14 mouse cellular contexts compared by ENCODE assay signal in genomic region chr11:85886429-85886785, GRCm38 (mm10). TPM values are rescaled to one million over a fixed set of nuclear protein-coding genes. Genes with fewer than 3 reads are reported as not detected.
DNase-seq lines count a peak whose midpoint lies in the region; ATAC-seq and TF ChIP-seq lines count a peak whose summit lies in the region.
"Had no signal": no experiment of that assay in that cellular context is flagged by ENCODE, and none has a peak within 500 bp of the region (broad histone marks: within the 10 kb centered on the region; RNA-seq: fewer than 3 reads in every experiment).

No protein-coding gene starts in this region.

- TF ChIP-seq CTCF in heart, adult 2 months (IDR thresholded peaks at IDR 0.05), result no peak

- no peak for DNase-seq in heart, adult 2 months
- peak; percentile 95 for DNase-seq in midbrain, embryonic 11.5 days (ENCODE audit: low spot score, missing footprints)
- peak; percentile 49 for DNase-seq in embryo, embryonic 9.5 days (ENCODE audit: extremely low spot score)
- no peak for DNase-seq in thymus, postnatal 36 days
- no peak for DNase-seq in adipocyte (ENCODE audit: low spot score)
- DNase-seq: cerebellum, adult 2 months; kidney, postnatal 14 days had no signal

- intact Hi-C loops in heart, adult 2 months (cut with DNase I), result no loop called here

- H3K27ac ChIP-seq in heart, embryonic 15.5 days, result no peak overlapping the region
- no peak overlapping the region for H3K27ac ChIP-seq in heart, adult 2 months
- no peak overlapping the region for H3K27ac ChIP-seq in midbrain, embryonic 11.5 days (ENCODE audit: low read depth, low read length)
- H3K27ac ChIP-seq in midbrain, embryonic 16.5 days (ENCODE audit: low read length), result no peak overlapping the region
- H3K27ac ChIP-seq in limb, embryonic 13.5 days, result peak overlapping the region; percentile 88
- H3K27ac ChIP-seq: liver, embryonic 12.5 days had no signal

- H3K9me3 ChIP-seq in heart, embryonic 15.5 days (replicated peaks), result no peaks in the 10 kb centered on the region
- no peaks in the 10 kb centered on the region for H3K9me3 ChIP-seq in midbrain, embryonic 11.5 days (ENCODE audit: control insufficient read depth, low read length)
- no peaks in the 10 kb centered on the region for H3K9me3 ChIP-seq in midbrain, embryonic 16.5 days (replicated peaks; ENCODE audit: control insufficient read depth, low read length, poor library complexity, severe bottlenecking)
- H3K9me3 ChIP-seq in limb, embryonic 13.5 days, result no peaks in the 10 kb centered on the region
- H3K9me3 ChIP-seq: liver, embryonic 12.5 days had no signal

- peaks cover 95% of the 10 kb centered on the region for H3K27me3 ChIP-seq in heart, embryonic 15.5 days
- peaks cover 34% of the 10 kb centered on the region for H3K27me3 ChIP-seq in heart, adult 2 months (ENCODE audit: control insufficient read depth, insufficient read depth, low read length)
- peaks cover 67% of the 10 kb centered on the region for H3K27me3 ChIP-seq in midbrain, embryonic 11.5 days (ENCODE audit: control insufficient read depth, insufficient read depth, low read length)
- H3K27me3 ChIP-seq in midbrain, embryonic 16.5 days (ENCODE audit: control insufficient read depth, insufficient read depth, low read depth, low read length), result peaks cover 48% of the 10 kb centered on the region
- peaks cover 50% of the 10 kb centered on the region for H3K27me3 ChIP-seq in limb, embryonic 13.5 days

- no peaks in the 10 kb centered on the region for H3K36me3 ChIP-seq in heart, embryonic 15.5 days
- H3K36me3 ChIP-seq in heart, adult 2 months (ENCODE audit: control insufficient read depth, insufficient read depth, low read length), result no peaks in the 10 kb centered on the region
- no peaks in the 10 kb centered on the region for H3K36me3 ChIP-seq in midbrain, embryonic 11.5 days (ENCODE audit: control insufficient read depth, insufficient read depth, low read length)
- H3K36me3 ChIP-seq in midbrain, embryonic 16.5 days (ENCODE audit: control insufficient read depth, insufficient read depth, low read length), result no peaks in the 10 kb centered on the region
- H3K36me3 ChIP-seq in limb, embryonic 13.5 days, result no peaks in the 10 kb centered on the region
- H3K36me3 ChIP-seq: liver, embryonic 12.5 days had no signal

- H3K4me3 ChIP-seq in heart, embryonic 15.5 days, result peak overlapping the region; percentile 17; the same call in 1 of the 2 replicates
- no peak overlapping the region for H3K4me3 ChIP-seq in heart, adult 2 months
- H3K4me3 ChIP-seq in midbrain, embryonic 11.5 days (ENCODE audit: low read depth, low read length), result 0 out of 2 replicates have a peak overlapping the region, but pooled peaks have one; percentile 1
- no peak overlapping the region for H3K4me3 ChIP-seq in midbrain, embryonic 16.5 days (ENCODE audit: low read depth, low read length)
- H3K4me3 ChIP-seq in limb, embryonic 13.5 days, result peak overlapping the region; percentile 61
- H3K4me3 ChIP-seq: liver, embryonic 12.5 days had no signal

- ATAC-seq in heart, embryonic 15.5 days (replicated peaks; ENCODE audit: insufficient number of reproducible peaks, insufficient read depth, low FRiP score, low read depth), result no peak
- 0 out of 2 replicates have a peak, but pooled peaks have one; percentile 16 for ATAC-seq in midbrain, embryonic 11.5 days (ENCODE audit: low FRiP score)
- ATAC-seq in midbrain, embryonic 16.5 days, result no peak
- no peak for ATAC-seq in limb, embryonic 13.5 days (ENCODE audit: low FRiP score, low read depth)
- ATAC-seq: inflammation-experienced regulatory T-cells, adult 6 months; liver, embryonic 12.5 days had no signal

- no peak for TF ChIP-seq POLR2A in heart, adult 2 months (IDR thresholded peaks at IDR 0.05; ENCODE audit: insufficient read depth, low read depth, low read length)

- no peak overlapping the region for H3K4me2 ChIP-seq in heart, embryonic 15.5 days
- peak overlapping the region; percentile 14; the same call in 1 of the 2 replicates for H3K4me2 ChIP-seq in midbrain, embryonic 11.5 days
- no peak overlapping the region for H3K4me2 ChIP-seq in midbrain, embryonic 16.5 days (ENCODE audit: low read length)
- peak overlapping the region; percentile 60 for H3K4me2 ChIP-seq in limb, embryonic 13.5 days (replicated peaks)
- H3K4me2 ChIP-seq: liver, embryonic 12.5 days had no signal

- WGBS in heart, embryonic 15.5 days, result 4% methylated on average over 22 of the region's 22 CpGs
- 17% methylated on average over 22 of the region's 22 CpGs for WGBS in heart, adult 2 months
- under 1% methylated on average over 22 of the region's 22 CpGs for WGBS in midbrain, embryonic 11.5 days
- 2% methylated on average over 22 of the region's 22 CpGs for WGBS in midbrain, embryonic 16.5 days
- WGBS in limb, embryonic 13.5 days, result 4% methylated on average over 22 of the region's 22 CpGs

- H3K4me1 ChIP-seq in heart, embryonic 15.5 days (replicated peaks), result peaks cover 18% of the 10 kb centered on the region
- H3K4me1 ChIP-seq in heart, adult 2 months (ENCODE audit: control insufficient read depth, insufficient read depth, low read length), result no peaks in the 10 kb centered on the region
- peaks cover 15% of the 10 kb centered on the region for H3K4me1 ChIP-seq in midbrain, embryonic 11.5 days (ENCODE audit: control insufficient read depth, insufficient read depth, low read length)
- H3K4me1 ChIP-seq in midbrain, embryonic 16.5 days (ENCODE audit: control insufficient read depth, insufficient read depth, low read length), result no peaks in the 10 kb centered on the region
- peaks cover 41% of the 10 kb centered on the region for H3K4me1 ChIP-seq in limb, embryonic 13.5 days

- H3K79me2 ChIP-seq in heart, adult 2 months (replicated peaks; ENCODE audit: control insufficient read depth, insufficient read depth, low read length), result no peaks in the 10 kb centered on the region

- no peak overlapping the region for H3K9ac ChIP-seq in heart, embryonic 15.5 days
- no peak overlapping the region for H3K9ac ChIP-seq in heart, adult 2 months (ENCODE audit: low read depth, low read length)
- no peak overlapping the region for H3K9ac ChIP-seq in midbrain, embryonic 11.5 days (ENCODE audit: low read length)
- H3K9ac ChIP-seq in midbrain, embryonic 16.5 days (ENCODE audit: low read depth, low read length), result no peak overlapping the region
- peak overlapping the region; percentile 90 for H3K9ac ChIP-seq in limb, embryonic 13.5 days
- H3K9ac ChIP-seq: liver, embryonic 12.5 days had no signal

- TF ChIP-seq EP300 in heart, adult 2 months (IDR thresholded peaks at IDR 0.05; ENCODE audit: insufficient read depth, low read depth, low read length), result no peak

RNA-seq across cellular contexts. Expression of gene Tbx4, which starts 0.2 kb away (rescaled TPM):
- polyA plus RNA-seq in heart, embryonic 15.5 days (2015; fragmentation: Nextera tagmentation; extraction: Ambion mirVana), result 1.6 and 4.4 TPM in 2 replicates
- total RNA-seq in heart, adult 2 months (2021), result not detected
- polyA plus RNA-seq in heart, adult 2 months (2012; rRNA removed), result 0.09 and 0.55 TPM in 2 replicates
- polyA plus RNA-seq in midbrain, embryonic 11.5 days (2014; fragmentation: Nextera tagmentation; extraction: Ambion mirVana), result 0.04 and 0.19 TPM in 2 replicates
- polyA plus RNA-seq in midbrain, embryonic 16.5 days (2015; fragmentation: Nextera tagmentation; extraction: Ambion mirVana), result 0.17 and 0.43 TPM in 2 replicates
- polyA plus RNA-seq in limb, embryonic 13.5 days (2015; fragmentation: Nextera tagmentation; extraction: Ambion mirVana), result 25.1 and 29.3 TPM in 2 replicates
- total RNA-seq: heart, adult 8-10 months had no signal
- polyA plus RNA-seq: inflammation-experienced regulatory T-cells, adult 6 months had no signal

RNA-seq across cellular contexts. Expression of gene Gm11444, which starts 36.3 kb away (rescaled TPM):
- not detected in 2 replicates for polyA plus RNA-seq in heart, embryonic 15.5 days (2015; fragmentation: Nextera tagmentation; extraction: Ambion mirVana)
- total RNA-seq in heart, adult 2 months (2021), result not detected
- polyA plus RNA-seq in heart, adult 2 months (2012; rRNA removed), result not detected in 2 replicates
- polyA plus RNA-seq in midbrain, embryonic 11.5 days (2014; fragmentation: Nextera tagmentation; extraction: Ambion mirVana), result not detected in 2 replicates
- not detected in 2 replicates for polyA plus RNA-seq in midbrain, embryonic 16.5 days (2015; fragmentation: Nextera tagmentation; extraction: Ambion mirVana)
- polyA plus RNA-seq in limb, embryonic 13.5 days (2015; fragmentation: Nextera tagmentation; extraction: Ambion mirVana), result 0.28 TPM in 1 of 2 replicates, not detected in the other
- total RNA-seq: heart, adult 8-10 months; layer of hippocampus, postnatal 25 days had no signal
- polyA plus RNA-seq: cerebellum, adult 2 months; inflammation-experienced regulatory T-cells, adult 6 months; liver, embryonic 12.5 days had no signal

RNA-seq across cellular contexts. Expression of gene Tbx2, which starts 54.1 kb away (rescaled TPM):
- polyA plus RNA-seq in heart, embryonic 15.5 days (2015; fragmentation: Nextera tagmentation; extraction: Ambion mirVana), result 2.6 and 5.3 TPM in 2 replicates
- total RNA-seq in heart, adult 2 months (2021), result 1 to 10 TPM; 5.5 to 5.7 TPM
- polyA plus RNA-seq in heart, adult 2 months (2012; rRNA removed), result 6.9 and 7.5 TPM in 2 replicates
- 0.32 and 0.79 TPM in 2 replicates for polyA plus RNA-seq in midbrain, embryonic 11.5 days (2014; fragmentation: Nextera tagmentation; extraction: Ambion mirVana)
- 0.39 and 0.57 TPM in 2 replicates for polyA plus RNA-seq in midbrain, embryonic 16.5 days (2015; fragmentation: Nextera tagmentation; extraction: Ambion mirVana)
- polyA plus RNA-seq in limb, embryonic 13.5 days (2015; fragmentation: Nextera tagmentation; extraction: Ambion mirVana), result 5.0 and 5.1 TPM in 2 replicates
- polyA plus RNA-seq: inflammation-experienced regulatory T-cells, adult 6 months had no signal

Comparison
In these comparisons a context has a peak if more than half of its experiments do, and no peak if none do; other contexts are left out.
1. H3K4me2 ChIP-seq: peak in midbrain, embryonic 11.5 days (single experiment) and limb, embryonic 13.5 days (single experiment); none in heart, embryonic 15.5 days (single experiment) and midbrain, embryonic 16.5 days (single experiment).
2. H3K4me3 ChIP-seq: peak in heart, embryonic 15.5 days (single experiment), midbrain, embryonic 11.5 days (single experiment) and limb, embryonic 13.5 days (single experiment); none in heart, adult 2 months (single experiment) and midbrain, embryonic 16.5 days (single experiment).
3. DNase-seq: peak in midbrain, embryonic 11.5 days (single experiment) and embryo, embryonic 9.5 days (single experiment); none in heart, adult 2 months (0 of 2), thymus, postnatal 36 days (0 of 2) and adipocyte (single experiment).